Mouse (Mus musculus): Measurements from ENCODE around the gene Anapc13.

Gene Anapc13

DNA sequence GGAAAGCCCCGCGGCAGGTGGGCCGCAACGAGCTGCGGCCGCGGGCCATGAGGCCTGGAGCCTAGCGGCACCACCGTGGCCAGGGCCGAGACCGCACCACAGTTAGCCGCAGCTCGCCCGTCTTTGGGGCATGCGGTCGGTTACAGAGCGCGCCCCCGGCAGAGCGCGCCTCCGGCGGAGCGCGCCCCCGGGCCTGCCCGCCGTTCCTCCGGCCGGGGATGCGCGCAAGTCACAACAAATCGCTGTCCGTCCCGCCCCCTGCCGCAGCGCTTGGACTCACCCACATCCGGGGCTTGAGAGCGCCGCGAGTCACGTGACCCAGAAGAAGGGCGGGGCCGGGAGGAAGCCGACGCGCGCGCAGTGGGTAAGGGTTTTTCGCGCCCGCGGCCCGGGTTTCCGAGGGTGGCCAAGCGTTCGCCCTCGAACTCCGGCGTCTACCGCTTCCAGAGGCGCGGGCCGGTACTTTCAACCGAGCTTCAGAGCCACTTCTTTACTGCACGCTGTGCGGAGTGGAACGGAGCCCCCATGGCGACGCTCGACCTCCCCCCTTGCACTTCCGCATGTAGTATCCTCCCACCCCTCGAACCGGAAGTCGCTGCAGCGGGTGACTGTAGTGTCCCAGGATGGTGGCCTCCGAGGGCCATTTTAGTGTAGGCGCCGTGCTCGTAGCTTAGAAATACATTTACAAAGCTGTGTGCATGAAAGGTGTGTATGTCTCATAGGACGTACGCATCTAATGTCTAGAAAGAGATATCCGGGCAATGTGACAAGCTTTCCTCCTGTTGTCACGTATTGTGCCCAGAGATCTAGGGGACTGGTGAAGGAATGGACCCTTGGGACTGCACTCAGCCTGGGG, at the start of gene Anapc13, which contains the start of gene Cep63:
TSS of gene Anapc13 (plus strand) at position 314 of the 856 bp plus-strand sequence.
TSS of gene Cep63 (minus strand) at position 552 of the 856 bp plus-strand sequence.
- no peaks in the 10 kb centered on the region for H3K27me3 ChIP-seq (ENCODE audit: control insufficient read depth, insufficient read depth, low read length, poor library complexity, severe bottlenecking)

DNA sequence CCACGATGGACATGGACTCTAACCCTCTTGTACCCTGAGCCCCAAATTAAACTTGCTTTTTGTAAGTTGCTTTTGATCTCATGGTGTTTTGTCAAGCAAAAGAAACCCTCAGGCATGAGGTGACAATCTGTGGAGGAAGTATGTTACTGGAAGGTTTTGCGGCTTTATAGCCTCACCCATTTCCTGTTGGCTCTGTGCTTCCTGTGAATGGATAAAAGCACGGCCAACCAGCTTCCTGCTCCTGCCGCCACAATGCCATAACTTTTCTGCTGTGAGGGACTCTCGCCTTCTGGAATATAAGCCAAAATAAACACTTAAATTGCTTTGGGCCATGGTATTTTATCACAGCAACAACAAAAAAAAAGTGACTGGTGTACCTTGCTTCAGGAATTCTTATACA, 48.6 kb upstream of the Anapc13 start:
- no peaks in the 10 kb centered on the region for H3K27me3 ChIP-seq (ENCODE audit: control insufficient read depth, insufficient read depth, low read length, poor library complexity, severe bottlenecking)
- peak; percentile 4 for DNase-seq (ENCODE audit: low read depth, low spot score)

More for the DNA sequence above, at the start of gene Anapc13, which contains the start of gene Cep63:
- DNase-seq (ENCODE audit: low read depth, low spot score): peak; percentile 97
- 0 out of 2 replicates have a peak, but pooled peaks cover 2% of the 10 kb centered on the region for H3K36me3 ChIP-seq (ENCODE audit: control insufficient read depth, insufficient read depth, low read length, poor library complexity, severe bottlenecking)

GRCm38 (mm10) chr9:102581921-102582469, 44.1 kb upstream of the Anapc13 start:
- no peak for DNase-seq (ENCODE audit: low read depth, low spot score)
- H3K27me3 ChIP-seq (ENCODE audit: control insufficient read depth, insufficient read depth, low read length, poor library complexity, severe bottlenecking): no peaks in the 10 kb centered on the region
- peaks cover 4% of the 10 kb centered on the region for H3K36me3 ChIP-seq (ENCODE audit: control insufficient read depth, insufficient read depth, low read length, poor library complexity, severe bottlenecking)

More for the DNA sequence above, 48.6 kb upstream of the Anapc13 start:
- H3K36me3 ChIP-seq (ENCODE audit: control insufficient read depth, insufficient read depth, low read length, poor library complexity, severe bottlenecking): no peaks in the 10 kb centered on the region

GRCm38 (mm10) chr9:102587347-102587746, 38.7 kb upstream of the Anapc13 start:
- H3K27me3 ChIP-seq (ENCODE audit: control insufficient read depth, insufficient read depth, low read length, poor library complexity, severe bottlenecking): no peaks in the 10 kb centered on the region
- DNase-seq (ENCODE audit: low read depth, low spot score): no peak
- H3K36me3 ChIP-seq (ENCODE audit: control insufficient read depth, insufficient read depth, low read length, poor library complexity, severe bottlenecking): peaks cover 4% of the 10 kb centered on the region

- no peak for DNase-seq (ENCODE audit: low read depth, low spot score)
- H3K36me3 ChIP-seq (ENCODE audit: control insufficient read depth, insufficient read depth, low read length, poor library complexity, severe bottlenecking): peaks cover 10% of the 10 kb centered on the region
- no peaks in the 10 kb centered on the region for H3K27me3 ChIP-seq (ENCODE audit: control insufficient read depth, insufficient read depth, low read length, poor library complexity, severe bottlenecking)
Observed at GRCm38 (mm10) chr9:102594667-102595393, 31.3 kb upstream of the Anapc13 start.

- Histone ChIP-seq H3K36me3 (ENCODE audit: control insufficient read depth, insufficient read depth, low read length, poor library complexity, severe bottlenecking) (peaks cover 10% of the 10 kb centered on the region), H3K27me3 (ENCODE audit: control insufficient read depth, insufficient read depth, low read length, poor library complexity, severe bottlenecking) (no peaks in the 10 kb centered on the region)
- no peak for DNase-seq (ENCODE audit: low read depth, low spot score)
Observed at GRCm38 (mm10) chr9:102595662-102596436, 30.2 kb upstream of the Anapc13 start.

DNA sequence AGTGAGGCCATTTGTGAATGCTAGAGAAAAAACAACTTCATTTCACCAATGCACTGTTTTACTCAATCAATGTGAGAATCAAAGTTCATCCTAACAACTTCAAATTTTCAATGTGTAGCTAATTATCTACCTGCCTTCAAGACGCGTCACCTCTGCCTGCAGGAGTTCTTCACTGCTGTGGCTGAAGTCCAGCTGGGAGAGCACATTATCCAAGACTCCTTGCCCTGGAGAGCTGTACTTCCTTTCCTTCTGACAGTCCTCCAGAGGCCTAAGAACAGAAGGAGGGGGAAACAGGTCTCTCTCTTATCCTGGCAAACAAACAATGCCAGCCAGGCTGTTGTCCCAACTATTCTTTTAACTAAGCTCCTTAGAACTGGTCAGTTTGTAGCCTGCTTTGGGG, 24.9 kb upstream of the Anapc13 start:
- no peak for DNase-seq (ENCODE audit: low read depth, low spot score)
- H3K27me3 ChIP-seq (ENCODE audit: control insufficient read depth, insufficient read depth, low read length, poor library complexity, severe bottlenecking): no peaks in the 10 kb centered on the region

GRCm38 (mm10) chr9:102601666-102602065, 24.4 kb upstream of the Anapc13 start:
- DNase-seq (ENCODE audit: low read depth, low spot score): no peak
- peaks cover 7% of the 10 kb centered on the region; the same call in 1 of the 2 replicates for H3K36me3 ChIP-seq (ENCODE audit: control insufficient read depth, insufficient read depth, low read length, poor library complexity, severe bottlenecking)
- no peaks in the 10 kb centered on the region for H3K27me3 ChIP-seq (ENCODE audit: control insufficient read depth, insufficient read depth, low read length, poor library complexity, severe bottlenecking)

More for the DNA sequence above, 24.9 kb upstream of the Anapc13 start:
- peaks cover 8% of the 10 kb centered on the region for H3K36me3 ChIP-seq (ENCODE audit: control insufficient read depth, insufficient read depth, low read length, poor library complexity, severe bottlenecking)

- DNase-seq (ENCODE audit: low read depth, low spot score): no peak
- H3K27me3 ChIP-seq (ENCODE audit: control insufficient read depth, insufficient read depth, low read length, poor library complexity, severe bottlenecking): no peaks in the 10 kb centered on the region
- H3K36me3 ChIP-seq (ENCODE audit: control insufficient read depth, insufficient read depth, low read length, poor library complexity, severe bottlenecking): peaks cover 2% of the 10 kb centered on the region; the same call in 1 of the 2 replicates
Observed at GRCm38 (mm10) chr9:102605162-102605561, 20.9 kb upstream of the Anapc13 start.

DNA sequence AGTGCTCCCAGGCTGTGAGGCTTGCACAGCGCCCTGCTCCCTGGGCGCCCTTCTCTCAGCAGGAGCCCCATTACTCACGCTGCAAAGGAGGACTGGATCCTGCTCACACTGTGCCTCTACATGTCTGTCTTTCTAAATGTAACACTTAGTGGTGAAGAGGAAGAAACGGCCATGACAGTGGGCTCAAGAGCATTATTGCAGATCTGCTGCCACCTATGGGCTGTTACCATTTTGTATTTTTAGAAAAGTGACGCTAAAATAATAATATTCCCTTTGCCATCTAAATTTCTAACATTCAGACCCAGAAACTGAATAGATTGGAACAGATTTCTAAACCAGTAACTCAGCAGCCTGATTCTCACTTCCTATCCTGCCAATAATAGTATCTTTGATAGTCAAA, 18.6 kb upstream of the Anapc13 start:
- Histone ChIP-seq H3K36me3 (ENCODE audit: control insufficient read depth, insufficient read depth, low read length, poor library complexity, severe bottlenecking) (peaks cover 8% of the 10 kb centered on the region), H3K27me3 (ENCODE audit: control insufficient read depth, insufficient read depth, low read length, poor library complexity, severe bottlenecking) (no peaks in the 10 kb centered on the region)
- no peak for DNase-seq (ENCODE audit: low read depth, low spot score)

DNA sequence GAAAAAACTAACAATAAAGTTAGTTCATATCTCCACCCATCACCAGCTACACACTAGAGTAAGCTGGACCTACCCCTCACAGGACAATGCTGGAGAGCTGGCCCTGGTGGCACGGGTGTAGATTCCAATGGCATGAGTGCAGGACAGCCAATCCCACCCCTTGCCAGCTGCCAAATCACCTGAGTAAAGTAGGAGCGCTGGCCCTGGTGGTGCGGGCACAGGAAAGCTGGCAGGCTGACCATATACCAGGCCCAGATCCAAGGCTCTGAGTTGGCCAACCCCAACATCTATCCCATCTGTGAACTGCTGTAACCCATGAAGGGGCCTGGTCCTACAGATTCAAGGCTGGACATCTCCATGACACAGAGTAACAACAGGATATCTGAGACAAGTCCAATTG, 16.9 kb upstream of the Anapc13 start:
- Histone ChIP-seq H3K36me3 (ENCODE audit: control insufficient read depth, insufficient read depth, low read length, poor library complexity, severe bottlenecking) (peaks cover 11% of the 10 kb centered on the region), H3K27me3 (ENCODE audit: control insufficient read depth, insufficient read depth, low read length, poor library complexity, severe bottlenecking) (no peaks in the 10 kb centered on the region)
- DNase-seq (ENCODE audit: low read depth, low spot score): no peak

DNA sequence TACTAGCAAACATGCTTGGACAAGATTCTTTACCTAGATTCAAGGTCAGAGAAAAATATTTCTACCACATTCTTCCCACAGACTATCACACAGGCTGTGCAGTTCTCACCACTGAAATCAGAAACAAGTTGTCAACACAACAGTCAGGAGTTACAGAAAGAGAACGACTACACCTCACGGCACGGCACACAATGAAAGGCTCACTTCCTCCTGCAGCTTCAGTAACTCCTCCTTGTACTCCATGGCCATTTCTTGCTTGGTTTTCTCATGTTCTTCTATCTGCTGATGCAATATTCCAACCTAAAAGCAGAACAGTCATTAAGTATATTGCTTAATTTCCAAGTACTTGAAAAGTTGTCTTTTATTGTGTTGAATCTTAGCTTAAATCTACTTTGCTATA, 11.0 kb upstream of the Anapc13 start:
- no peak for DNase-seq (ENCODE audit: low read depth, low spot score)
- peaks cover 10% of the 10 kb centered on the region for H3K36me3 ChIP-seq (ENCODE audit: control insufficient read depth, insufficient read depth, low read length, poor library complexity, severe bottlenecking)
- no peaks in the 10 kb centered on the region for H3K27me3 ChIP-seq (ENCODE audit: control insufficient read depth, insufficient read depth, low read length, poor library complexity, severe bottlenecking)

DNA sequence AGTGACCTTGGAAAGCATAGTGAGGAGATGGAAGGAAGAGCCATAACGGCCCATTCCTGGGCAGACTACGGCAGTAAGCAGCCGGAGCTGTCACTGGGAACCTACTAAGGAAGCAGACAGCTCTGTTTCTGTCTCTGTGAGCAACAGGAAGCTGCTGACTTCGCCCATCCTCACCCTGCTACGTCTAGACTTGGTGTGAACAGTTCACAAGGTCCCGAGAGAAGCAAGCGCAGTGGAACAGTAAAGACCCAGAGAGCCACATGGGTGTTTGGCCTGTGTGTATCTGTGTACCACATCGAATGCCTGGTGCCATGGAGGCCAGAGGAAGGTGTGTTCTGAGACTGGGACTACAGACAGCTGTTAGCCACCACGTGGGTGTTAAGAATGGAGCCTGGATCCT, 9.8 kb upstream of the Anapc13 start:
- DNase-seq (ENCODE audit: low read depth, low spot score): no peak
- no peaks in the 10 kb centered on the region for H3K27me3 ChIP-seq (ENCODE audit: control insufficient read depth, insufficient read depth, low read length, poor library complexity, severe bottlenecking)
- peaks cover 7% of the 10 kb centered on the region for H3K36me3 ChIP-seq (ENCODE audit: control insufficient read depth, insufficient read depth, low read length, poor library complexity, severe bottlenecking)

GRCm38 (mm10) chr9:102621385-102621784, 4.7 kb upstream of the Anapc13 start:
- DNase-seq (ENCODE audit: low read depth, low spot score): no peak
- 0 out of 2 replicates have a peak, but pooled peaks cover 1% of the 10 kb centered on the region for H3K36me3 ChIP-seq (ENCODE audit: control insufficient read depth, insufficient read depth, low read length, poor library complexity, severe bottlenecking)
- no peaks in the 10 kb centered on the region for H3K27me3 ChIP-seq (ENCODE audit: control insufficient read depth, insufficient read depth, low read length, poor library complexity, severe bottlenecking)

Measured in splenic B cell, adult 2 months (primary cell).